Mouse (Mus musculus) liver (tissue): Measurements from ENCODE around the gene Jak3.
A peak's percentile ranks its signal among the peaks of the same experiment; 100 is the strongest.

Source experiments
- DNase-seq: peaks from one replicate; pipeline ENCODE4 v3.0.0-alpha.2; 2020; ENCODE audit warnings: mixed read lengths

Gene Jak3

DNA sequence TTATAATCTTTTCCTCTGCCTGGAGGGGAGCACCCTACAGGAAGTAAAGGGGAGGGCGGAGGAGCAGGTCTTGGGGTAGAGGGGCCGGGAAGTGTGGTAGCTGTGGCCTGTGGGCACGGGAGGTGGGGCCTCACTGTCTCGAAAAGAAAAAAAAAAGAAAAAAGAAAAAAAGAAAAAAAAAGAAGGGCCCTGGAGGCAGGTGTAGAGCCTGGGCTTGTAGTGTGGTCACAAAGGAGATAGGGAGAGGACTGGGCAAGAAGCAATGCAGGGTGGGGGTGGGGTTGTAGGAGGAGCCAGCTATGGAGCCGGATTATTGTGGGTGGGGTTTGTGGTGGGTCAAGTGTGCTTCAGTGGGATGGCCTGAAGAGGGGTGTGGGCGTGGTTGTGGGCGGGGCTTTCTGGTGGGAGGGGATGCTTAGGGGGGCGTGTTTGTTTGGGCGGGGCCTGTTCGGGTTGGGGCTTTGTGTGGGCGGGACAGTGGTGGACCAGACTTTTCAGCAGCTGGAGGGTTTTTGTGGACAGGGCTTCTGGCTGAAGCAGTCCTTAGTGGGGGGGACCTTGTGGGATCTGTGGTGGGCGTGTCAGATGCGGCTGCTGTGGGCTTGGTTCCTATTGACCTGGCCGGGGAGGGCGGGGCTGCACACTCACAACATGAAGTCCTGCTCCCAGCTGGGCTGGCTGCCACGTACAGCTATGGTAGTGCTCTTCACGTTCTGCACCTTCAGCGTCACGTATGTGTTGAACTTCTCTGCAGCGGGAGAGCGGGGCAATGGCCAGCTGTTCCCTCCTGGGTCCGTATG lies 10.6 kb upstream of the Jak3 start:
- DNase-seq, result peak; percentile 87

- no peak for DNase-seq
These were observed 9.2 kb upstream of the Jak3 start for GRCm38 (mm10) chr8:71666855-71667254.

- DNase-seq, result no peak
These were observed 8.8 kb upstream of the Jak3 start for GRCm38 (mm10) chr8:71667256-71667655.

- DNase-seq, result peak; percentile 52
These were observed 7.7 kb upstream of the Jak3 start for GRCm38 (mm10) chr8:71668220-71668975.

GRCm38 (mm10) chr8:71670198-71670597 lies 5.9 kb upstream of the Jak3 start:
- no peak for DNase-seq

- peak; percentile 71 for DNase-seq
These were observed 5.2 kb upstream of the Jak3 start for GRCm38 (mm10) chr8:71670621-71671548.

DNA sequence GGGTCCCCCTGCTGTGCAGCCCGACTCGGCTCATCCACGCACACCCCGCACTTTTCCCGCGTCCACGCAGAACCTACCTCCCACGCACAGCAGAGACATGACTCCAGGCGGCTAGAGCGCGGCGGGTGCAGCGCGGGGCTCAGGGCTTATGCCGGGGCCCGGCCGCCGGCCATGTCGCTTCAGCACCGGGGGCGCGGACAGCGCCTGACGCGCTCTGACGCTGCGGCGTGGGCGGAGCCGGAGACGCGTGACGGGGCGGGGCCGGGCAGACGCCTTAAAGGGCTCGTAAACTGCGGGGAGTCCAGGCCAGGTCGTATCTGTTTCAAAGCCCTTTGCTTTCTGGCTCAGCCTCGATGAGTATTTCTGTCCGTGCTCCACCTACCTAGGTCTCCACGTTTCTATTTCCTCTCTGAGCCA lies 4.5 kb upstream of the Jak3 start, which contains the start of gene Unc13a:
Gene Unc13a (minus strand): TSS at position 209 of the 417 bp plus-strand sequence.
- peak; percentile 89 for DNase-seq

- DNase-seq, result no peak
These were observed 3.8 kb upstream of the Jak3 start for GRCm38 (mm10) chr8:71672168-71672735.

DNA sequence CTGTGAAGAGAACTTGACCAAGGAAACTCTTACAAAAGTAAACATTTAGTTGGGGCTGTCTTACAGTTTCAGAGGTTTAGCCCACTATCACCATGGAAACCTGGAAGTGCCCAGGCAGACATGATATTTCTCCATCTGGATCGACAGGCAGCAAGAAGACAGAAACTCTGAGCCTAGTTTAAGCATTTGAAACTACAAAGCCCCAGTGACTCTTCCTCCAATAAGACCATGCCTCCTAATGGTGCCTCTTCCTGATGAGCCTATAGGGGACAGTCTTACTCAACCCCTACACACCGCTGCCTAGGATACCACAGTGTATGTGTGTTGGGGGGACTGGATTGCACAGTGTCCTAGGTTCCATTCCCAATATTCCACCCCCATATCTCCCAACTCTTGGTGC lies 2.0 kb upstream of the Jak3 start:
- no peak for DNase-seq

GRCm38 (mm10) chr8:71675456-71676019 lies 558 bp upstream of the Jak3 start:
- no peak for DNase-seq

- no peak for DNase-seq
These were observed 707 bp downstream of the Jak3 start for GRCm38 (mm10) chr8:71676803-71677202.

DNA sequence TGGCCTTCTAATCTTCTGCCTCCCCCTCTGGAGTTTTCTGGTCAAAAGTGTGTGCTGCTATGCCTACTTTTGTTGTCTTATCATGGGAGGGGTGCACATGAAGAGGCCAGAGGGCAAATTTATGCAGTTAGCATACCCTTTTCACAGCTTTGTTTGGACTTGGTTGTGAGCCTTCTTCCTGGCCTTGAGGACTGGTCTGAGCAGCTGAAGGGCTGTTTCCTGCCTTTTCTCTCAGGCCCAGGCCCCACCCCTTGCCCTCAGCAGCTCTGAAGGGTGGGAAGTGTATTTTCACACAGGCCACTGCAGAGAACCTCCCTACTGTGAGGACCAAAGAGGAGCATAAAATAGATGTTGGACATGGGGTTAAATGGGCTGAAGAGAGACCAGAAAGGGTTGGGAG lies 1.5 kb downstream of the Jak3 start:
- DNase-seq, result no peak

DNA sequence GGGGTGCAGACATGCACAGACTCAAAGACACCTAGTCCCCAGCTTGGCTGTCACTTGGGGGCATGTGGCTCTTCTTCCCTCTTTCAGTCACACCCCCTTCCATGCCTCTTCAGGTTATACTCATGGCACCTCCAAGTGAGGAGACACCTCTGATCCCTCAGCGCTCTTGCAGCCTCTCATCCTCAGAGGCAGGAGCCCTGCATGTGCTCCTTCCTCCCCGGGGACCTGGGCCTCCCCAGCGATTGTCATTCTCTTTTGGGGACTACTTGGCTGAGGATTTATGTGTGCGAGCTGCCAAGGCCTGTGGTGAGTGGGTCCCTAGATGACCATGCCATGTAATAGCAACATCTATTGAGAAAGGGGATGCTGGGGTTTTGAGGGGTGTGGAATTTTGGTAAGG lies 2.1 kb downstream of the Jak3 start:
- no peak for DNase-seq

- no peak for DNase-seq
These were observed 3.0 kb downstream of the Jak3 start for GRCm38 (mm10) chr8:71679116-71679515.

DNA sequence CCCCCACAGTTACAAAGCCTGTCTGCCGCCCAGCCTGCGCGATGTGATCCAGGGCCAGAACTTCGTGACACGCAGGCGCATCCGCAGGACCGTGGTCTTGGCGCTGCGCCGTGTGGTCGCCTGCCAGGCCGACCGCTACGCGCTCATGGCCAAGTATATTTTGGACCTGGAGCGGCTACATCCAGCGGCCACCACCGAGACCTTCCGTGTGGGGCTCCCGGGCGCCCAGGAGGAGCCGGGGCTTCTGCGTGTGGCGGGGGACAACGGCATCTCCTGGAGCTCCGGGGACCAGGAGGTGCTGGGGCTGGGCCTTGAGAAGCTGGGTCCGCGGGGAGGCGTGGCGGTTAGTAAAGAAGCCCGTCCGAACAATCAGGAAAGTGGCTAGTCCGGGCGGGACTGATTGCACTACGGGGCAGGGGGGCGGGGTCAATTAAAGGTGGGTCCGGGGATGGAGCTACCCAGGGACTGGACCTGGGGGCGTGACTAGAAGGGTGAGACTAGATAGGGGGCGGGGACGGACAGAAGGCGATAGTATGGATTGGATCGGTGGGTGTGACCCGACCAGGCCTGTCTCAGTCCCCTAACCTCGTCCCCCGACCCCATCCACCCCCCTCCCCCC lies 3.6 kb downstream of the Jak3 start:
- no peak for DNase-seq

- DNase-seq, result no peak
These were observed 4.4 kb downstream of the Jak3 start for GRCm38 (mm10) chr8:71680471-71680870.

DNA sequence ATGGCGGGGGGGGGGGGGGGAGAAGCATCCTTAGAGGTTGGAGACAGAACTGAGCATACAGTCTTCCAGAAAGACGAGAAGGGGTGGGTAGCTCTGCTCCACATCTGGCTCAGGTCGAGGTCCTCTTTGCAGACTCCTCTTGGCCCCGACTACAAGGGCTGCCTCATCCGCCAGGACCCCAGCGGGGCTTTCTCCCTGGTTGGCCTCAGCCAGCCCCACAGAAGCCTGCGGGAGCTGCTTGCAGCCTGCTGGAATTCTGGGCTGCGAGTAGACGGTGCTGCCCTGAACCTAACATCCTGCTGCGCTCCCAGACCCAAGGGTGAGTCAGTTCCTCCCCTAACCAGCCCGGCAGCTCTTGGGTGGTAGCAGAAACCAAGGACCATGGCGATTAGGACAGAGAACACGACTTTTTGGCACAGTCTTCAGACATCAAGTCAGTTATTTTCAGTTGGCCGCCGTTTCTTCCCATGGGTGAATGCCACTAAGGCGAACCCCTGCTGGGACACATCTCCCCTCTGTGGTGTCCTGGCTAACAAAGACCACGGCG lies 5.3 kb downstream of the Jak3 start:
- no peak for DNase-seq

- no peak for DNase-seq
These were observed 6.7 kb downstream of the Jak3 start for GRCm38 (mm10) chr8:71682832-71683231.

- no peak for DNase-seq
These were observed 8.6 kb downstream of the Jak3 start for GRCm38 (mm10) chr8:71684701-71685100.

DNA sequence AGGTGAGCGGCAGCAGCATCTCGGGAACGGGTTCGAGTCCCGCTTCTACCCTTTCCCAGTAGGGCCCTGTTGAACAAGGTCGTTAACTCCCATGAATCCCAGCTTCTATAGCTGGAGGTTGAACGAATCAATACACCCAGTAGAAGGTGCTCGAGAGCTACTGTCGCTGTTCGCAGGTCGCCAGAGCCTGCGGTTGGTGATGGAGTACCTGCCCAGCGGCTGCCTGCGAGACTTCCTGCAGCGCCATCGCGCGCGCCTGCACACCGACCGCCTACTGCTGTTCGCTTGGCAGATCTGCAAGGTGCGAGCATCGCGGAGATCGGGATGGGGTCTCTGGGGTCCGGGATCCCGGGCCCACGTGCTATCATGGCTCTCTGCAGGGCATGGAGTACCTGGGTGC lies 9.5 kb downstream of the Jak3 start:
- no peak for DNase-seq

GRCm38 (mm10) chr8:71686143-71686734 lies 10.1 kb downstream of the Jak3 start:
- DNase-seq, result no peak
